Mouse (Mus musculus) stomach, postnatal 0 days (tissue): ENCODE measurements at regions not wholly inside any gene's neighbourhood (a gene's known extent, or its start where the extent isn't known, plus 50 kb on each side); places are given as distances from the start of the nearest gene placed in this dataset.

ENCODE experiments used
- CTCF ChIP-seq: IDR thresholded peaks from 2 replicates; pipeline ENCODE4 v1.5.1; 2016; ENCODE audit warnings: antibody characterized with exemption, low read depth, mild to moderate bottlenecking, moderate library complexity
- EP300 ChIP-seq: optimal IDR thresholded peaks from 2 replicates; pipeline ENCODE3; 2016; ENCODE audit warnings: antibody characterized with exemption

DNA sequence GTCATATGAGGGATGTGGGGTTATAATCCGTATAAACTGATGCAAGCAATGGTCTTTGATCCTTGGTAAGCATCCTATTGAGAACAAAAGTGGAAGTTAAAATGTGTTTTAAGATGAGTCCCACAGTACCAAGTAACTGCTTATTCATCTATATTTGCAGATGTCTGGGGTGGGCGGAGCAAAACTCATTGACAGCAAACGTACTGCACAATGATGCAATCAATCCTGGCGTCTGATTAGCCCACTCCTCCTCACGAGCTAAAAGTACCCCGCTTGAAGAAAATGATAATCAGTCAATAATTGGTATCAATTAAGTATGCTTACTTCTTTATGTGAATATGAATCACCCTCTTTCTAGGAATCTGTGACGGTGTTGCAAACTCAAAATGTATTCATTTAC, 62.9 kb upstream of the Kitl start:
- no peak for TF ChIP-seq EP300
- TF ChIP-seq CTCF, result no peak
